Mouse (Mus musculus): ENCODE measurements around the gene Thop1.
A peak's percentile ranks its signal among the peaks of the same experiment; 100 is the strongest.

- TF ChIP-seq CTCF (IDR thresholded peaks at IDR 0.05; ENCODE audit: low read depth): peak; percentile 70
- TF ChIP-seq EP300 (IDR thresholded peaks at IDR 0.05; ENCODE audit: low read depth): no peak
These were observed 47.1 kb upstream of the Thop1 start for GRCm38 (mm10) chr10:81022744-81023143.
